Mouse (Mus musculus) MEL (cell line): ENCODE measurements around the gene Hoxc9. TPM values are rescaled to one million over a fixed set of nuclear protein-coding genes. Genes with fewer than 3 reads are reported as not detected.

Source experiments
- DNase-seq: peaks from one replicate; pipeline ENCODE4 v3.0.0; 2011; ENCODE audit warnings: low read depth, low spot score
- H3K27ac ChIP-seq: 2 replicates; pipeline ENCODE4 v1.5.1; 2012; ENCODE audit warnings: low read depth, mild to moderate bottlenecking, control low read depth, low read length, moderate library complexity; ENCODE audit not compliant: control insufficient read depth
- H3K27me3 ChIP-seq, 2 experiments: fragments of 150-350 bp in 1 of 2; sonication (generic) in 1 of 2; 2 replicates each; pipeline ENCODE4 v1.6.1; 2012; ENCODE audit warnings: low read length in 2 of 2, mild to moderate bottlenecking in 2 of 2, improper control_type of control experiment in 1 of 2, moderate library complexity in 1 of 2; ENCODE audit not compliant: insufficient read depth in 2 of 2, control insufficient read depth in 1 of 2
- H3K36me3 ChIP-seq, 2 experiments: 2 replicates each; pipeline ENCODE4 v1.6.1; 2012 to 2014; ENCODE audit warnings: low read length in 2 of 2, improper control_type of control experiment in 1 of 2, inconsistent platforms in 1 of 2, mild to moderate bottlenecking in 1 of 2; ENCODE audit not compliant: insufficient read depth in 2 of 2, control insufficient read depth in 1 of 2
- H3K4me1 ChIP-seq, 2 experiments: fragments of 150-350 bp in 1 of 2; sonication (generic) in 1 of 2; 2 replicates each; pipeline ENCODE4 v1.6.1; 2012; ENCODE audit warnings: low read length in 2 of 2, improper control_type of control experiment in 1 of 2, mild to moderate bottlenecking in 1 of 2; ENCODE audit not compliant: insufficient read depth in 2 of 2, control insufficient read depth in 1 of 2
- H3K4me3 ChIP-seq, 2 experiments: fragments of 150-350 bp in 1 of 2; sonication (generic) in 1 of 2; 2 replicates each; pipeline ENCODE4 v1.5.1; 2012; ENCODE audit warnings: low read depth in 2 of 2, low read length in 2 of 2, mild to moderate bottlenecking in 2 of 2, moderate library complexity in 2 of 2, control low read depth in 1 of 2, improper control_type of control experiment in 1 of 2; ENCODE audit not compliant: control insufficient read depth in 1 of 2, insufficient read depth in 1 of 2
- H3K79me2 ChIP-seq: 2 replicates; pipeline ENCODE4 v1.6.1; 2012; ENCODE audit warnings: mild to moderate bottlenecking, low read length, moderate library complexity; ENCODE audit not compliant: control insufficient read depth, poor library complexity, insufficient read depth
- H3K9ac ChIP-seq: 2 replicates; pipeline ENCODE4 v1.6.1; 2012; ENCODE audit warnings: low read depth, mild to moderate bottlenecking, control low read depth, low read length, moderate library complexity; ENCODE audit not compliant: control insufficient read depth, poor library complexity, severe bottlenecking
- H3K9me3 ChIP-seq: fragments of 150-350 bp; sonication (generic); replicated peaks from 2 replicates; pipeline ENCODE4 v1.6.1; 2012; ENCODE audit warnings: mild to moderate bottlenecking, low read length, improper control_type of control experiment, moderate library complexity; ENCODE audit not compliant: insufficient read depth
- BHLHE40 ChIP-seq: IDR thresholded peaks from 2 replicates; pipeline ENCODE4 v1.6.1; 2012; ENCODE audit warnings: low read depth, mild to moderate bottlenecking, inconsistent platforms, low read length, improper control_type of control experiment, borderline replicate concordance
- CHD1 ChIP-seq: IDR thresholded peaks from 2 replicates; pipeline ENCODE4 v1.6.1; 2012; ENCODE audit warnings: low read depth, mild to moderate bottlenecking, inconsistent platforms, low read length, improper control_type of control experiment
- CHD2 ChIP-seq: IDR thresholded peaks from 2 replicates; pipeline ENCODE4 v1.6.1; 2011; ENCODE audit warnings: low read length, improper control_type of control experiment
- E2F4 ChIP-seq: IDR thresholded peaks from 2 replicates; pipeline ENCODE4 v1.6.1; 2011; ENCODE audit warnings: low read depth, low read length, improper control_type of control experiment, borderline replicate concordance
- ELF1 ChIP-seq: IDR thresholded peaks from 2 replicates; pipeline ENCODE4 v1.6.1; 2014; ENCODE audit warnings: low read depth, mild to moderate bottlenecking, inconsistent platforms, low read length, improper control_type of control experiment, moderate library complexity
- EP300 ChIP-seq, 2 experiments: IDR thresholded peaks; 2 replicates each; pipeline ENCODE4 v1.6.1; 2011; ENCODE audit warnings: improper control_type of control experiment in 2 of 2, low read length in 2 of 2, low read depth in 1 of 2, mild to moderate bottlenecking in 1 of 2
- ETS1 ChIP-seq: IDR thresholded peaks from 2 replicates; pipeline ENCODE4 v1.6.1; 2012; ENCODE audit warnings: low read depth, mild to moderate bottlenecking, inconsistent platforms, low read length, improper control_type of control experiment, moderate library complexity
- GABPA ChIP-seq: IDR thresholded peaks from 2 replicates; pipeline ENCODE4 v1.6.1; 2012; ENCODE audit warnings: low read depth, mild to moderate bottlenecking, inconsistent platforms, low read length, improper control_type of control experiment, moderate library complexity
- HCFC1 ChIP-seq: IDR thresholded peaks from 2 replicates; pipeline ENCODE4 v1.6.1; 2012; ENCODE audit warnings: low read depth, mild to moderate bottlenecking, inconsistent platforms, low read length, improper control_type of control experiment, moderate library complexity
- JUND ChIP-seq: IDR thresholded peaks from 2 replicates; pipeline ENCODE4 v1.6.1; 2011; ENCODE audit warnings: low read depth, mild to moderate bottlenecking, improper control_type of control experiment, low read length
- KAT2A ChIP-seq: conservative IDR thresholded peaks from 2 replicates; pipeline ENCODE4 v1.6.1; 2012; ENCODE audit warnings: low read depth, low read length, improper control_type of control experiment, inconsistent platforms
- MAFK ChIP-seq: IDR thresholded peaks from 2 replicates; pipeline ENCODE4 v1.6.1; 2011; ENCODE audit warnings: low read depth, mild to moderate bottlenecking, low read length, improper control_type of control experiment, borderline replicate concordance
- MAX ChIP-seq: IDR thresholded peaks from 2 replicates; pipeline ENCODE4 v1.6.1; 2011; ENCODE audit warnings: low read length, improper control_type of control experiment
- MAZ ChIP-seq: IDR thresholded peaks from 2 replicates; pipeline ENCODE4 v1.6.1; 2012; ENCODE audit warnings: low read depth, mild to moderate bottlenecking, inconsistent platforms, low read length, improper control_type of control experiment
- MEF2A ChIP-seq: IDR thresholded peaks from 2 replicates; pipeline ENCODE4 v1.6.1; 2014; ENCODE audit warnings: low read depth, mild to moderate bottlenecking, inconsistent platforms, low read length, improper control_type of control experiment; ENCODE audit not compliant: poor library complexity, insufficient replicate concordance, severe bottlenecking; ENCODE audit errors: extremely low read depth
- MXI1 ChIP-seq: IDR thresholded peaks from 2 replicates; pipeline ENCODE4 v1.6.1; 2011; ENCODE audit warnings: mild to moderate bottlenecking, low read depth, low read length, improper control_type of control experiment
- MYB ChIP-seq: IDR thresholded peaks from 2 replicates; pipeline ENCODE4 v1.6.1; 2011; ENCODE audit warnings: mild to moderate bottlenecking, low read depth, low read length, improper control_type of control experiment
- MYC ChIP-seq: IDR thresholded peaks from 2 replicates; pipeline ENCODE4 v1.6.1; 2011; ENCODE audit warnings: low read depth, mild to moderate bottlenecking, low read length, improper control_type of control experiment, moderate library complexity
- NELFE ChIP-seq: IDR thresholded peaks from 2 replicates; pipeline ENCODE4 v1.6.1; 2011; ENCODE audit warnings: low read depth, low read length, improper control_type of control experiment
- NRF1 ChIP-seq: IDR thresholded peaks from 2 replicates; pipeline ENCODE4 v1.6.1; 2014; ENCODE audit warnings: low read depth, mild to moderate bottlenecking, inconsistent platforms, low read length, improper control_type of control experiment, moderate library complexity; ENCODE audit not compliant: poor library complexity, insufficient read depth, severe bottlenecking
- POLR2A ChIP-seq, 2 experiments: IDR thresholded peaks; 2 replicates each; pipeline ENCODE4 v1.6.1; 2011 to 2012; ENCODE audit warnings: low read length in 2 of 2, mild to moderate bottlenecking in 2 of 2, control low read depth in 1 of 2, improper control_type of control experiment in 1 of 2, low read depth in 1 of 2, moderate library complexity in 1 of 2; ENCODE audit not compliant: control insufficient read depth in 1 of 2, insufficient read depth in 1 of 2, poor library complexity in 1 of 2
- RAD21 ChIP-seq: IDR thresholded peaks from 2 replicates; pipeline ENCODE4 v1.6.1; 2011; ENCODE audit warnings: mild to moderate bottlenecking, low read depth, low read length, improper control_type of control experiment
- SMC3 ChIP-seq: IDR thresholded peaks from 2 replicates; pipeline ENCODE4 v1.6.1; 2011; ENCODE audit warnings: low read depth, low read length, improper control_type of control experiment
- TAL1 ChIP-seq: IDR thresholded peaks from 2 replicates; pipeline ENCODE4 v1.6.1; 2012; ENCODE audit warnings: mild to moderate bottlenecking, inconsistent platforms, low read length, moderate library complexity, mixed read lengths
- TCF12 ChIP-seq: IDR thresholded peaks from 2 replicates; pipeline ENCODE4 v1.6.1; 2014; ENCODE audit warnings: low read depth, mild to moderate bottlenecking, inconsistent platforms, low read length, improper control_type of control experiment, moderate library complexity
- UBTF ChIP-seq: IDR thresholded peaks from 2 replicates; pipeline ENCODE4 v1.6.1; 2012; ENCODE audit warnings: low read depth, mild to moderate bottlenecking, inconsistent platforms, low read length, improper control_type of control experiment, moderate library complexity, borderline replicate concordance; ENCODE audit not compliant: insufficient read depth
- ZC3H11A ChIP-seq: IDR thresholded peaks from 2 replicates; pipeline ENCODE4 v1.6.1; 2012; ENCODE audit warnings: low read depth, mild to moderate bottlenecking, inconsistent platforms, low read length, improper control_type of control experiment
- ZKSCAN1 ChIP-seq: IDR thresholded peaks from 2 replicates; pipeline ENCODE4 v1.6.1; 2012; ENCODE audit warnings: low read depth, mild to moderate bottlenecking, inconsistent platforms, low read length, improper control_type of control experiment, moderate library complexity
- ZMIZ1 ChIP-seq: IDR thresholded peaks from 2 replicates; pipeline ENCODE4 v1.6.1; 2012; ENCODE audit warnings: low read depth, mild to moderate bottlenecking, inconsistent platforms, low read length, improper control_type of control experiment, moderate library complexity
- ZNF384 ChIP-seq: IDR thresholded peaks from 2 replicates; pipeline ENCODE4 v1.6.1; 2012; ENCODE audit warnings: low read depth, mild to moderate bottlenecking, inconsistent platforms, low read length, improper control_type of control experiment
- polyA plus RNA-seq, 2 experiments: library from polyadenylated mRNA; stranded (reverse) in 1 of 2; unstranded in 1 of 2; fragments of >175 nt in 1 of 2; fragments of >200 nt in 1 of 2; gene quantifications; 2 replicates each; pipeline versions ENCODE4 v1.2.1 to v1.2.4; 2012; ENCODE audit warnings: low replicate concordance in 2 of 2, low read depth in 1 of 2; ENCODE audit not compliant: insufficient read length in 2 of 2, insufficient read depth in 1 of 2, missing spikeins in 1 of 2
- total RNA-seq: library from RNA; depleted of rRNA; stranded (reverse); fragments of 300-350 nt; gene quantifications from 2 replicates; pipeline ENCODE4 v1.2.3, GENCODE M21; 2012

The Hoxc9 gene
- total and polyA plus RNA-seq, 3 experiments: 4.1 to 400 (median 9.5) TPM

GRCm38 (mm10) chr15:102998608-102999182 lies 22.5 kb downstream of the Hoxc9 start (continued):
- TF ChIP-seq KAT2A: peak; percentile 48; the same call in 1 of the 2 replicates
- TF ChIP-seq UBTF: no peak
- TF ChIP-seq ZKSCAN1: 0 out of 2 replicates have a peak, but pooled peaks have one; percentile 43
- no peak; the same call in 1 of the 2 replicates for TF ChIP-seq SMC3
- no peak for TF ChIP-seq RAD21
- TF ChIP-seq ELF1: peak; percentile 69
- peak; percentile 85 for TF ChIP-seq MYB
- TF ChIP-seq GABPA: peak; percentile 79
- peak; percentile 72 for TF ChIP-seq HCFC1
- TF ChIP-seq MAFK: peak; percentile 53; the same call in 1 of the 2 replicates
- TF ChIP-seq NELFE: no peak; the same call in none of the 2 replicates
- peak; percentile 98 for TF ChIP-seq JUND
- TF ChIP-seq CHD2: peak; percentile 53
- peak; percentile 52; the same call in 1 of the 2 replicates for TF ChIP-seq MYC
- peak; percentile 74 to 86 for TF ChIP-seq EP300 (IDR thresholded peaks at IDR 0.05; ENCODE audit: low read depth in 1 of 2, low read length in 2 of 2)
- peak; percentile 72 for TF ChIP-seq E2F4
- peak; percentile 87 for TF ChIP-seq TCF12
- peak; percentile 97 for TF ChIP-seq ZMIZ1
- peak; percentile 23; the same call in 1 of the 2 replicates for TF ChIP-seq ZC3H11A
- TF ChIP-seq MXI1: no peak; the same call in none of the 2 replicates
- TF ChIP-seq POLR2A (IDR thresholded peaks at IDR 0.05; ENCODE audit: control insufficient read depth in 1 of 2, insufficient read depth in 1 of 2, low read depth in 1 of 2, low read length in 2 of 2, poor library complexity in 1 of 2): peak; percentile 37 to 63
- peak; percentile 45; the same call in 1 of the 2 replicates for TF ChIP-seq ZNF384
- TF ChIP-seq MAX: peak; percentile 56; the same call in 1 of the 2 replicates

GRCm38 (mm10) chr15:102999183-102999831 lies 23.1 kb downstream of the Hoxc9 start:
- Histone ChIP-seq H3K27ac (peak overlapping the region; percentile 99), H3K9ac (peak overlapping the region; percentile 98), H3K79me2 (peaks cover 26% of the 10 kb centered on the region), H3K4me1 (peaks cover 15 to 34% of the 10 kb centered on the region in 2 experiments), H3K27me3 (no peaks in the 10 kb centered on the region), H3K36me3 (peaks cover 0 to 31% of the 10 kb centered on the region in 2 experiments; a peak in 2 of 4 replicates), H3K4me3 (peak overlapping the region; percentile 68), H3K9me3 (no peaks in the 10 kb centered on the region)
- DNase-seq: peak; percentile 99
- TF ChIP-seq UBTF (0 out of 2 replicates have a peak, but pooled peaks have one; percentile 52), NRF1 (peak; percentile 100), ZC3H11A (no peak), MXI1 (peak; percentile 45), TAL1 (no peak), ELF1 (peak; percentile 93), CHD1 (peak; percentile 82; the same call in 1 of the 2 replicates), POLR2A (IDR thresholded peaks at IDR 0.05; ENCODE audit: control insufficient read depth in 1 of 2, insufficient read depth in 1 of 2, low read depth in 1 of 2, low read length in 2 of 2, poor library complexity in 1 of 2) (peak; percentile 47 to 85; a peak in 2 of 4 replicates), NELFE (peak; percentile 72), E2F4 (no peak), MAX (peak; percentile 61), ETS1 (peak; percentile 78), TCF12 (peak; percentile 80), CHD2 (peak; percentile 82), BHLHE40 (peak; percentile 40; the same call in 1 of the 2 replicates), RAD21 (no peak), MAZ (peak; percentile 99), MEF2A (no peak), EP300 (IDR thresholded peaks at IDR 0.05; ENCODE audit: low read depth in 1 of 2, low read length in 2 of 2) (peak in 1 of 2 experiments; percentile 62; a peak in 2 of 4 replicates)
